Mouse (Mus musculus) erythroid progenitor cell, adult 5-6 weeks (primary cell): Measurements from ENCODE around the gene Gm10961. TPM values are rescaled to one million over a fixed set of nuclear protein-coding genes. Genes with fewer than 3 reads are reported as not detected.

Source experiments
- ATAC-seq: replicated peaks from 2 replicates; pipeline ENCODE4 v1.8.0; 2016; ENCODE audit warnings: moderate number of reproducible peaks, mild to moderate bottlenecking, moderate TSS enrichment, inconsistent platforms; ENCODE audit not compliant: poor library complexity, low FRiP score, severe bottlenecking
- total RNA-seq, 2 experiments: library from RNA; stranded (forward) in 1 of 2; stranded (reverse) in 1 of 2; fragments of 150-400 nt in 1 of 2; fragments of 186-747, 209-891 nt in 1 of 2; gene quantifications; 2 replicates each; pipeline versions ENCODE4 v1.2.3 to v1.2.4; 2015 to 2017; ENCODE audit warnings: low replicate concordance in 2 of 2

Gene Gm10961
- total RNA-seq, 2 experiments from 2014 or later: not detected

GRCm38 (mm10) chr3:107654861-107655260, 23.7 kb downstream of the Gm10961 start:
- ATAC-seq: no peak

GRCm38 (mm10) chr3:107655491-107655890, 24.4 kb downstream of the Gm10961 start:
- ATAC-seq: no peak

GRCm38 (mm10) chr3:107656151-107656550, 25.0 kb downstream of the Gm10961 start:
- ATAC-seq: no peak

- ATAC-seq: no peak
These were observed 25.8 kb downstream of the Gm10961 start for GRCm38 (mm10) chr3:107656888-107657287.

- ATAC-seq: no peak
These were observed 27.9 kb downstream of the Gm10961 start for GRCm38 (mm10) chr3:107659000-107659399.

- no peak for ATAC-seq
These were observed 33.5 kb downstream of the Gm10961 start for GRCm38 (mm10) chr3:107664641-107665040.

GRCm38 (mm10) chr3:107667426-107667825, 36.3 kb downstream of the Gm10961 start:
- no peak for ATAC-seq

- ATAC-seq: no peak
These were observed 37.7 kb downstream of the Gm10961 start for GRCm38 (mm10) chr3:107668786-107669185.

GRCm38 (mm10) chr3:107670500-107670899, 39.4 kb downstream of the Gm10961 start:
- no peak for ATAC-seq

- ATAC-seq: no peak
These were observed 40.4 kb downstream of the Gm10961 start for GRCm38 (mm10) chr3:107671509-107671908.

GRCm38 (mm10) chr3:107680790-107681576, 49.9 kb downstream of the Gm10961 start:
- no peak for ATAC-seq

Other genes starting within 250 kb of the Gm10961 start
- not detected in 2 replicates for gene Kcnc4, start 171.8 kb upstream of the Gm10961 start, total RNA-seq (2015; ENCODE audit: low replicate concordance)
- gene Kcnc4, start 171.8 kb upstream of the Gm10961 start, total RNA-seq (2017; ENCODE audit: low replicate concordance): not detected in 2 replicates
- gene Slc6a17, start 113.3 kb upstream of the Gm10961 start, total RNA-seq (2015; ENCODE audit: low replicate concordance): not detected in 2 replicates
- gene Slc6a17, start 113.3 kb upstream of the Gm10961 start, total RNA-seq (2017; ENCODE audit: low replicate concordance): not detected in 2 replicates
- gene Ubl4b, start 76.2 kb upstream of the Gm10961 start, total RNA-seq (2015; ENCODE audit: low replicate concordance): not detected in 2 replicates
- not detected in 2 replicates for gene Ubl4b, start 76.2 kb upstream of the Gm10961 start, total RNA-seq (2017; ENCODE audit: low replicate concordance)
- gene Alx3, start 36.3 kb upstream of the Gm10961 start, total RNA-seq (2015; ENCODE audit: low replicate concordance): not detected in 2 replicates
- gene Alx3, start 36.3 kb upstream of the Gm10961 start, total RNA-seq (2017; ENCODE audit: low replicate concordance): not detected in 2 replicates
- 6.5 and 9.6 TPM in 2 replicates for gene Strip1, start 372 bp downstream of the Gm10961 start, total RNA-seq (2015; ENCODE audit: low replicate concordance)
- gene Strip1, start 372 bp downstream of the Gm10961 start, total RNA-seq (2017; ENCODE audit: low replicate concordance): 2.6 and 4.8 TPM in 2 replicates
- gene Ahcyl1, start 65.2 kb downstream of the Gm10961 start, total RNA-seq (2015; ENCODE audit: low replicate concordance): 34.6 and 38.6 TPM in 2 replicates
- 29.4 and 33.7 TPM in 2 replicates for gene Ahcyl1, start 65.2 kb downstream of the Gm10961 start, total RNA-seq (2017; ENCODE audit: low replicate concordance)
- 6.5 and 9.6 TPM in 2 replicates for gene Csf1, start 129.1 kb downstream of the Gm10961 start, total RNA-seq (2015; ENCODE audit: low replicate concordance)
- 1.1 and 1.2 TPM in 2 replicates for gene Csf1, start 129.1 kb downstream of the Gm10961 start, total RNA-seq (2017; ENCODE audit: low replicate concordance)
- gene Eps8l3, start 245.9 kb downstream of the Gm10961 start, total RNA-seq (2015; ENCODE audit: low replicate concordance): not detected in 2 replicates
- not detected in 2 replicates for gene Eps8l3, start 245.9 kb downstream of the Gm10961 start, total RNA-seq (2017; ENCODE audit: low replicate concordance)